Mouse (Mus musculus): ENCODE measurements around the gene Chid1. TPM values are rescaled to one million over a fixed set of nuclear protein-coding genes. Genes with fewer than 3 reads are reported as not detected.

Chid1 gene
- polyA plus RNA-seq, 1 experiment: 89.4 TPM

DNA sequence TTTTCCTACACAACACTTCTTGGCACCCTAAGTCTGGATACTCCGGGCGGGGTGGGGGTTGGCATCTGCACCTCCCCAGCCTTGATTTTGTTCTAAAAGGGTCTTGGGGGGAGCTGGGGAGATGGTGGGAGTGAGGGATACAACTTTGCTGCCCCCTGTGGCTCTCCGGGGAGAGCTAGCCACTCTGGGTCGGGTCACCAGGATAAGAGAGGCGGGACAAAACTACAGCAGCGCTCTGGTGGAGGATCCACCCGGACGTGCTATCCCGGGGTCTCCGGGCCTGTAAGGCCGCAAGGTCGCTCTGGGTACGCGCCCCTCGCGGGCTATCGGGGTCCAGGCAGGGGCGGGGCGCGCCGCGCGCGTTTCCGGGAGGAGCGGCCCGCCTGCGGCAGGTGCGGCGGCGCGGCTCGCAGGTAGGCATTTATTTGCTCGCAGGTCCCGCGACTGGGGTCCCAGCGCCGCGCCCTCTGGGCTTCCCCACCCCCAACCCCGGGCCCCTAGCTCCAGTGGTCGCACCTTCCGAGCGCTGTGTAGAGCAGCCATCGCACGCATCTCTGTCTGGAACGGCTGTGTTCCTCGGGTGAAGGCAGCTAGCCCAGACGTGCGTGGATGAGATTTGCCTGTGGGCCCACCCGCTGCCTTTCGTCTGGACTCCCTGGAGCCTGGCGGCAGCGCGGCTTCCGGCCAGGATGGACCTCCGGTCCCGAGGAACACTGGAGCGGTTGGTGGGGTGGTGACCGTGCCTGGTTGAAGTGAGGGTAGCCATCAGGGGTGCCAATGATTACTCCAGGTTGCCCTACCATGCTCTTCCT lies 77.9 kb downstream of the Chid1 start:
- H3K4me1 ChIP-seq (ENCODE audit: control insufficient read depth, insufficient read depth, low read length): peaks cover 42% of the 10 kb centered on the region
- H3K27me3 ChIP-seq (ENCODE audit: control insufficient read depth, insufficient read depth, low read length): no peaks in the 10 kb centered on the region

DNA sequence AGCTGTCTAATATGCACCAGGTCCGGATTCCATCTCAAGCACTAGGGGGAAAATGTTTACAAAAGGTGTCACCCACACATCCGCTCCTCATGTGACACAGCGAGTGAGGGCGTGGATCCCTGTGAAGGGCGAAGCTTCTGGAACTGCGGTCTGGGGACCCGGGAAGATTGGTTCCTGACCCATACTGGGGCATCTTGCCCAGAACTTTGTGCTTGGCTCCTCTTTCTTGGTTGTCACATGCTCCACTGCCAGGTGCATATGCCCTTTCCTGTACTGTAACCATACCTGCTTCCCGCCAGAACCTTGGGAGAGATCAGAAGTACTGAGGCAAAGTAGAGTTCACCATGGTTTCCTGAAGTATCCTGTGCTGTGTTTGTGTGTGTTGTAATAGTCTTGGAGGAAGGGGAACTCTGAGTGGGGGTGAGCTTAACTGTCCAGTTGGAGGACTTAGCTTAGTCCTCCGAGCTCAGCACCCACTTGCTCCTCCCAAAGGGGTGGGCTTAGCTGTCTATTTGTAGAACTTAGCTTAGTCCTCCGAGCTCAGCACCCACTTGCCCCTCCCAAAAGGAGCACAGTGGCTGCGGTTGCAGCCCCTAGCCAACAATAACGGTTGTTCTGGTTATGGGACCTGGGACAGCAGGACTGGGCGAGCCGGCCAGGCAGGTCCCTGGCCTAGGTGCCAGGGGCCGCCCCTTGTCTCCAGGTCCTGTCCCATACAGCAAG lies 79.1 kb downstream of the Chid1 start, which contains the start of gene Cracr2b:
TSS of gene Cracr2b (plus strand) at position 704 of the 723 bp plus-strand sequence.
- Histone ChIP-seq H3K4me3 (ENCODE audit: control insufficient read depth, low read depth, low read length) (peak within 1 kb of the TSS; percentile 68), H3K4me1 (ENCODE audit: control insufficient read depth, insufficient read depth, low read length) (peaks cover 43% of the 10 kb centered on the region), H3K27ac (ENCODE audit: control insufficient read depth, insufficient read depth, low read depth, low read length) (no peak within 1 kb of the TSS), H3K36me3 (ENCODE audit: control insufficient read depth, insufficient read depth, low read length) (peaks cover 1% of the 10 kb centered on the region; the same call in 1 of the 2 replicates), H3K27me3 (ENCODE audit: control insufficient read depth, insufficient read depth, low read length) (no peaks in the 10 kb centered on the region)
- TF ChIP-seq CTCF (IDR thresholded peaks at IDR 0.05; ENCODE audit: control insufficient read depth, insufficient read depth, insufficient replicate concordance, low read depth, low read length) (no peak), POLR2A (IDR thresholded peaks at IDR 0.05; ENCODE audit: control insufficient read depth, low read depth, low read length) (no peak)

More for the DNA sequence above, 77.9 kb downstream of the Chid1 start:
- peaks cover 1% of the 10 kb centered on the region; the same call in 1 of the 2 replicates for H3K36me3 ChIP-seq (ENCODE audit: control insufficient read depth, insufficient read depth, low read length)
- no peak overlapping the region for H3K27ac ChIP-seq (ENCODE audit: control insufficient read depth, insufficient read depth, low read depth, low read length)
- H3K4me3 ChIP-seq (ENCODE audit: control insufficient read depth, low read depth, low read length): peak overlapping the region; percentile 68
- TF ChIP-seq CTCF (IDR thresholded peaks at IDR 0.05; ENCODE audit: control insufficient read depth, insufficient read depth, insufficient replicate concordance, low read depth, low read length) (no peak), POLR2A (IDR thresholded peaks at IDR 0.05; ENCODE audit: control insufficient read depth, low read depth, low read length) (no peak)

DNA sequence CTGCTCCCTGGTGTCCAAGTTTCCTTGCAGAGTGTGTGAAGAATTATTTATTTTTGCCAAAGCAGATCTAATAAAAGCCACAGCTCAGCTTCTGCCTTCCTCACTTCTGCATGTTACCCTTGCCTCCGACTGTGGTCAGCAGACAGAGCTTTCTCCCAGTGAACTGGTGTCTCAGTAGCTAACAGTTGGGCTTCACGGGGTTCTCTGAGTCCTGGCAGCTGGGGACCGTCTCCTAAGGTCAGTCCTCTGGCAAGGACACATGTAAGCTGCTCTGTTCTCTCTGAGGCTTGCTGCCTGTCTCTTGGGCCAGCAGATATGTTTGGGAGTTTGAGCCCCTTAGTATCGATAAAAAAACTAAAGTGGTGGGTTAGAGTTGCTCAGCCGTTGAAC lies 79.7 kb downstream of the Chid1 start:
- H3K4me1 ChIP-seq (ENCODE audit: control insufficient read depth, insufficient read depth, low read length): peaks cover 38% of the 10 kb centered on the region
- H3K27me3 ChIP-seq (ENCODE audit: control insufficient read depth, insufficient read depth, low read length): no peaks in the 10 kb centered on the region
- H3K27ac ChIP-seq (ENCODE audit: control insufficient read depth, insufficient read depth, low read depth, low read length): no peak overlapping the region
- H3K36me3 ChIP-seq (ENCODE audit: control insufficient read depth, insufficient read depth, low read length): peaks cover 1% of the 10 kb centered on the region; the same call in 1 of the 2 replicates
- H3K4me3 ChIP-seq (ENCODE audit: control insufficient read depth, low read depth, low read length): no peak overlapping the region
- TF ChIP-seq POLR2A (IDR thresholded peaks at IDR 0.05; ENCODE audit: control insufficient read depth, low read depth, low read length) (no peak), CTCF (IDR thresholded peaks at IDR 0.05; ENCODE audit: control insufficient read depth, insufficient read depth, insufficient replicate concordance, low read depth, low read length) (no peak)

DNA sequence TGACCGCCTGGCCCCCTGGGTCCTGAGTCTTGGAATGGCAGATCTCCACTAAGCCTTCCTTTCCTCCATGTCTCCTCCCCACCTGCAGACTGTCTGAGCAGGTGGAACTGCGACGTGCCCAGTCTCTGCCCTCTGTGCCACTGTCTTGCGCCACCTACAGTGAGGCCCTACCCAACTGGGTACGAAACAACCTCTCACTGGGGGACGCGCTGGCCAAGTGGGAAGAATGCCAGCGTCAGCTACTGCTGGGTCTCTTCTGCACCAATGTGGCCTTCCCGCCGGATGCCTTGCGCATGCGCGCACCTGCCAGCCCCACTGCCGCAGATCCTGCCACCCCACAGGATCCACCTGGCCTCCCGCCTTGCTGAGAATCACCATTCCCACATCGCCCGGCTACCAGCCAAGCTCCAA lies 80.4 kb downstream of the Chid1 start:
- Histone ChIP-seq H3K27me3 (ENCODE audit: control insufficient read depth, insufficient read depth, low read length) (no peaks in the 10 kb centered on the region), H3K27ac (ENCODE audit: control insufficient read depth, insufficient read depth, low read depth, low read length) (no peak overlapping the region), H3K36me3 (ENCODE audit: control insufficient read depth, insufficient read depth, low read length) (peaks cover 1% of the 10 kb centered on the region; the same call in 1 of the 2 replicates), H3K4me1 (ENCODE audit: control insufficient read depth, insufficient read depth, low read length) (peaks cover 36% of the 10 kb centered on the region), H3K4me3 (ENCODE audit: control insufficient read depth, low read depth, low read length) (no peak overlapping the region)
- TF ChIP-seq POLR2A (IDR thresholded peaks at IDR 0.05; ENCODE audit: control insufficient read depth, low read depth, low read length): no peak
- TF ChIP-seq CTCF (IDR thresholded peaks at IDR 0.05; ENCODE audit: control insufficient read depth, insufficient read depth, insufficient replicate concordance, low read depth, low read length): no peak

DNA sequence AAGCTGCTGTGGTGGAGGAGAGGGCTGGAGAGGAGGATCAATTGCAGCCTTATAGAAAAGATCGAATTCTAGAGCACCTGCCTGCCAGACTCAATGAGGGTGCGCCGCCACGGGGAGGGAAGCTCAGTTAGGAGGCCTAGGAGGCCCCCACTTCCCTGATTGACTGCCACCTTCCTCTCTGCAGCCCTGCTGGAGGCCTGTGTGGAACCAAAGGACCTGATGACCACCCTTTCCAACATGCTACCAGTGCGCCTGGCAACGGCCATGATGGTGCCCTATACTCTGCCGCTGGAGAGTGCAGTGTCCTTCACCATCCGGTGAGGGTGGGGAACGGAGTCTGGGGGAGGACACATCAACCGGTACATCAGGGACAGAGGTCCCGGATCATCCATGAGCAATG lies 81.0 kb downstream of the Chid1 start:
- peaks cover 1% of the 10 kb centered on the region; the same call in 1 of the 2 replicates for H3K36me3 ChIP-seq (ENCODE audit: control insufficient read depth, insufficient read depth, low read length)
- no peaks in the 10 kb centered on the region for H3K27me3 ChIP-seq (ENCODE audit: control insufficient read depth, insufficient read depth, low read length)
- H3K4me1 ChIP-seq (ENCODE audit: control insufficient read depth, insufficient read depth, low read length): peaks cover 30% of the 10 kb centered on the region
- H3K4me3 ChIP-seq (ENCODE audit: control insufficient read depth, low read depth, low read length): no peak overlapping the region
- H3K27ac ChIP-seq (ENCODE audit: control insufficient read depth, insufficient read depth, low read depth, low read length): no peak overlapping the region
- TF ChIP-seq CTCF (IDR thresholded peaks at IDR 0.05; ENCODE audit: control insufficient read depth, insufficient read depth, insufficient replicate concordance, low read depth, low read length) (no peak), POLR2A (IDR thresholded peaks at IDR 0.05; ENCODE audit: control insufficient read depth, low read depth, low read length) (no peak)

DNA sequence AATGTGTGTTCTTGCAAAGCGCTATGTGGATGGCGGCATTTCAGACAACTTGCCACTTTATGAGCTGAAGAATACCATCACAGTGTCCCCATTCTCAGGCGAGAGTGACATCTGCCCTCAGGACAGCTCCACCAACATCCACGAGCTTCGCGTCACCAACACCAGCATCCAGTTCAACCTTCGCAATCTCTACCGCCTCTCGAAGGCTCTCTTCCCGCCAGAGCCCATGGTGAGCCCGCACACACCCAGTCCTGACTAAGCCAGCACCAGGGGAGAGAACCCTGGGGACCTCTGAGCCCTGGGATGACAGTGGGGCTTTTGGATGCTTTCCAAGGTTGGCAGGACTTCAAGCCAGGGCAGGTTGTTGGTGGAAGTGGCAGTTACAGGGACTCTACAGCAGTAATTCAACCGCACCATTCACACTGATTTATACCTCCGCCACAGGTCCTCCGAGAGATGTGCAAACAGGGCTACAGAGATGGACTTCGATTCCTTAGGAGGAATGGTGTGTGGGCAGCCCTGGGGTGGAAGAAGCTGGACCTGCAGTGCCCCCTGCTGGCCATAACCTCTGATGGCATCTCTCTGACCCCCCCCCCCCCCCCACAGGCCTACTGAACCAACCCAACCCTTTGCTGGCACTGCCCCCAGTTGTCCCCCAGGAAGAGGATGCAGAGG lies 81.5 kb downstream of the Chid1 start:
- Histone ChIP-seq H3K27ac (ENCODE audit: control insufficient read depth, insufficient read depth, low read depth, low read length) (no peak overlapping the region), H3K36me3 (ENCODE audit: control insufficient read depth, insufficient read depth, low read length) (peaks cover 1% of the 10 kb centered on the region; the same call in 1 of the 2 replicates), H3K27me3 (ENCODE audit: control insufficient read depth, insufficient read depth, low read length) (no peaks in the 10 kb centered on the region), H3K4me1 (ENCODE audit: control insufficient read depth, insufficient read depth, low read length) (peaks cover 27% of the 10 kb centered on the region), H3K4me3 (ENCODE audit: control insufficient read depth, low read depth, low read length) (no peak overlapping the region)
- TF ChIP-seq CTCF (IDR thresholded peaks at IDR 0.05; ENCODE audit: control insufficient read depth, insufficient read depth, insufficient replicate concordance, low read depth, low read length): peak; percentile 64
- TF ChIP-seq POLR2A (IDR thresholded peaks at IDR 0.05; ENCODE audit: control insufficient read depth, low read depth, low read length): no peak

All from testis, adult 2 months (tissue).